In the genomic region with DNA sequence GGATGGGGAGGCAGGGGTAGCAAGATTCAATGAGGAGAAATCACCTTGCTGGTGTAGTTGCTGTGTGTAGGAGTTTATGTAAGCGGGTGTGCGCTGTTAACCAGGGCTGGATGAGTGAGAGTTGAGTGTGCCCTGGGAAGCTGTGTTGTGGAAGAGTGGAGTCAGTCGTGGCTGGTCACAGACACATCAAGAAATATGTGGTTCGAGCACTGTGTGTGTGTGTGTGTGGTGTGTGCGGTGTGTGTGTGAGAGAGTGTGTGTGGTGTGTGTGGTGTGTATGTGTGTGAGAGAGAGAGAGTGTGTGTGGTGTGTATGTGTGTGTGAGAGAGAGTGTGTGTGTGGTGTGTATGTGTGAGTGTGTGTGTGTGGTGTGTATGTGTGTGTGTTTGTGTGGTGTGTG, we compare ENCODE assay signal across 8 mouse cellular contexts. TPM values are rescaled to one million over a fixed set of nuclear protein-coding genes. Genes with fewer than 3 reads are reported as not detected.
DNase-seq lines count a peak whose midpoint lies in the region; ATAC-seq lines count a peak whose summit lies in the region.

No protein-coding gene starts in this region.

- no peak for DNase-seq in kidney, adult 18-20 months
- no peak for DNase-seq in embryonic facial prominence, embryonic 14.5 days (ENCODE audit: low spot score)
- no peak for DNase-seq in intestine, embryonic 14.5 days (ENCODE audit: low spot score)
- no peak for DNase-seq in embryo, embryonic 10.5 days (ENCODE audit: low spot score)
- DNase-seq in urinary bladder, postnatal 25 days (ENCODE audit: low spot score) = no peak

- H3K4me1 ChIP-seq in kidney, embryonic 15.5 days = peaks cover 33% of the 10 kb centered on the region
- H3K4me1 ChIP-seq in embryonic facial prominence, embryonic 14.5 days (ENCODE audit: control insufficient read depth, insufficient read depth, low read length) = no peaks in the 10 kb centered on the region; the same call in 1 of the 2 replicates
- H3K4me1 ChIP-seq in intestine, embryonic 14.5 days (replicated peaks; ENCODE audit: control insufficient read depth, insufficient read depth, low read length) = peaks cover 4% of the 10 kb centered on the region; the same call in 1 of the 2 replicates
- peaks cover 12% of the 10 kb centered on the region for H3K4me1 ChIP-seq in midbrain, embryonic 16.5 days (ENCODE audit: control insufficient read depth, insufficient read depth, low read length)

- no peaks in the 10 kb centered on the region for H3K36me3 ChIP-seq in kidney, embryonic 15.5 days
- H3K36me3 ChIP-seq in embryonic facial prominence, embryonic 14.5 days (ENCODE audit: control insufficient read depth, insufficient read depth, low read length) = no peaks in the 10 kb centered on the region
- H3K36me3 ChIP-seq in intestine, embryonic 14.5 days (ENCODE audit: control insufficient read depth, insufficient read depth, low read length) = no peaks in the 10 kb centered on the region
- no peaks in the 10 kb centered on the region for H3K36me3 ChIP-seq in midbrain, embryonic 16.5 days (ENCODE audit: control insufficient read depth, insufficient read depth, low read length)

- no peak overlapping the region for H3K27ac ChIP-seq in kidney, embryonic 15.5 days
- no peak overlapping the region for H3K27ac ChIP-seq in embryonic facial prominence, embryonic 14.5 days (replicated peaks; ENCODE audit: low read depth, low read length)
- no peak overlapping the region for H3K27ac ChIP-seq in intestine, embryonic 14.5 days (ENCODE audit: low read depth)
- no peak overlapping the region for H3K27ac ChIP-seq in midbrain, embryonic 16.5 days (ENCODE audit: low read length)

- WGBS in kidney, embryonic 15.5 days = 62% methylated on average over 5 of the region's 5 CpGs
- WGBS in embryonic facial prominence, embryonic 14.5 days = 69% methylated on average over 5 of the region's 5 CpGs
- WGBS in intestine, embryonic 14.5 days = 60% methylated on average over 5 of the region's 5 CpGs
- 76% methylated on average over 5 of the region's 5 CpGs for WGBS in midbrain, embryonic 16.5 days

- ATAC-seq in kidney, embryonic 15.5 days (replicated peaks; ENCODE audit: low FRiP score) = no peak
- no peak for ATAC-seq in embryonic facial prominence, embryonic 14.5 days (ENCODE audit: low read depth)
- no peak for ATAC-seq in intestine, embryonic 14.5 days (replicated peaks; ENCODE audit: low FRiP score, low TSS enrichment, low read depth)
- ATAC-seq in midbrain, embryonic 16.5 days = no peak
- ATAC-seq in cerebellum, adult (ENCODE audit: insufficient number of reproducible peaks, low FRiP score, low TSS enrichment) = no peak

- peak overlapping the region; percentile 44 for H3K4me3 ChIP-seq in kidney, embryonic 15.5 days (replicated peaks)
- peak overlapping the region; percentile 38; the same call in 1 of the 2 replicates for H3K4me3 ChIP-seq in embryonic facial prominence, embryonic 14.5 days (ENCODE audit: low read depth, low read length)
- no peak overlapping the region for H3K4me3 ChIP-seq in intestine, embryonic 14.5 days (ENCODE audit: low read depth, low read length)
- no peak overlapping the region for H3K4me3 ChIP-seq in midbrain, embryonic 16.5 days (ENCODE audit: low read depth, low read length)

- no peak overlapping the region for H3K9ac ChIP-seq in kidney, embryonic 15.5 days
- 0 out of 2 replicates have a peak overlapping the region, but pooled peaks have one; percentile 60 for H3K9ac ChIP-seq in embryonic facial prominence, embryonic 14.5 days (ENCODE audit: low read depth, low read length)
- H3K9ac ChIP-seq in intestine, embryonic 14.5 days (ENCODE audit: low read length) = no peak overlapping the region
- H3K9ac ChIP-seq in midbrain, embryonic 16.5 days (ENCODE audit: low read depth, low read length) = no peak overlapping the region

- H3K4me2 ChIP-seq in kidney, embryonic 15.5 days = peak overlapping the region; percentile 76
- peak overlapping the region; percentile 52 for H3K4me2 ChIP-seq in embryonic facial prominence, embryonic 14.5 days (ENCODE audit: low read depth, low read length)
- H3K4me2 ChIP-seq in intestine, embryonic 14.5 days (ENCODE audit: low read length) = peak overlapping the region; percentile 50
- peak overlapping the region; percentile 60; the same call in 1 of the 2 replicates for H3K4me2 ChIP-seq in midbrain, embryonic 16.5 days (ENCODE audit: low read length)

- peaks cover 32% of the 10 kb centered on the region for H3K27me3 ChIP-seq in kidney, embryonic 15.5 days
- H3K27me3 ChIP-seq in embryonic facial prominence, embryonic 14.5 days (replicated peaks; ENCODE audit: control insufficient read depth, insufficient read depth, low read length) = peaks cover 17% of the 10 kb centered on the region
- H3K27me3 ChIP-seq in intestine, embryonic 14.5 days (replicated peaks; ENCODE audit: control insufficient read depth, insufficient read depth, low read length) = peaks cover 42% of the 10 kb centered on the region
- peaks cover 23% of the 10 kb centered on the region for H3K27me3 ChIP-seq in midbrain, embryonic 16.5 days (ENCODE audit: control insufficient read depth, insufficient read depth, low read depth, low read length)

- H3K9me3 ChIP-seq in kidney, embryonic 15.5 days (replicated peaks) = no peaks in the 10 kb centered on the region
- no peaks in the 10 kb centered on the region for H3K9me3 ChIP-seq in embryonic facial prominence, embryonic 14.5 days (ENCODE audit: control insufficient read depth, low read length)
- H3K9me3 ChIP-seq in intestine, embryonic 14.5 days (ENCODE audit: control insufficient read depth, low read length) = no peaks in the 10 kb centered on the region
- H3K9me3 ChIP-seq in midbrain, embryonic 16.5 days (replicated peaks; ENCODE audit: control insufficient read depth, low read length, poor library complexity, severe bottlenecking) = no peaks in the 10 kb centered on the region

RNA-seq across cellular contexts. Expression of a gene that starts 1.8 kb away (rescaled TPM):
- polyA plus RNA-seq in kidney, embryonic 15.5 days (2015; fragmentation: Nextera tagmentation; extraction: Ambion mirVana) = 15.8 and 19.6 TPM in 2 replicates
- 7.3 and 8.9 TPM in 2 replicates for polyA plus RNA-seq in embryonic facial prominence, embryonic 14.5 days (2014; fragmentation: Nextera tagmentation; extraction: Ambion mirVana)
- polyA plus RNA-seq in intestine, embryonic 14.5 days (2014; fragmentation: Nextera tagmentation; extraction: Ambion mirVana) = 9.6 and 9.9 TPM in 2 replicates
- 27.7 and 30.5 TPM in 2 replicates for polyA plus RNA-seq in midbrain, embryonic 16.5 days (2015; fragmentation: Nextera tagmentation; extraction: Ambion mirVana)

RNA-seq across cellular contexts. Expression of a gene that starts 12.5 kb away (rescaled TPM):
- 4.8 and 5.0 TPM in 2 replicates for polyA plus RNA-seq in kidney, embryonic 15.5 days (2015; fragmentation: Nextera tagmentation; extraction: Ambion mirVana)
- 3.4 and 5.0 TPM in 2 replicates for polyA plus RNA-seq in embryonic facial prominence, embryonic 14.5 days (2014; fragmentation: Nextera tagmentation; extraction: Ambion mirVana)
- polyA plus RNA-seq in intestine, embryonic 14.5 days (2014; fragmentation: Nextera tagmentation; extraction: Ambion mirVana) = 3.0 and 3.2 TPM in 2 replicates
- polyA plus RNA-seq in midbrain, embryonic 16.5 days (2015; fragmentation: Nextera tagmentation; extraction: Ambion mirVana) = 1.4 and 1.6 TPM in 2 replicates

RNA-seq across cellular contexts. Expression of a gene that starts 19.5 kb away (rescaled TPM):
- polyA plus RNA-seq in kidney, embryonic 15.5 days (2015; fragmentation: Nextera tagmentation; extraction: Ambion mirVana) = 63.4 and 67.7 TPM in 2 replicates
- polyA plus RNA-seq in embryonic facial prominence, embryonic 14.5 days (2014; fragmentation: Nextera tagmentation; extraction: Ambion mirVana) = 44.9 and 50.1 TPM in 2 replicates
- polyA plus RNA-seq in intestine, embryonic 14.5 days (2014; fragmentation: Nextera tagmentation; extraction: Ambion mirVana) = 67.3 and 72.7 TPM in 2 replicates
- polyA plus RNA-seq in midbrain, embryonic 16.5 days (2015; fragmentation: Nextera tagmentation; extraction: Ambion mirVana) = 23.3 and 24.8 TPM in 2 replicates

RNA-seq across cellular contexts. Expression of a gene that starts 28.6 kb away (rescaled TPM):
- not detected in 2 replicates for polyA plus RNA-seq in kidney, embryonic 15.5 days (2015; fragmentation: Nextera tagmentation; extraction: Ambion mirVana)
- polyA plus RNA-seq in embryonic facial prominence, embryonic 14.5 days (2014; fragmentation: Nextera tagmentation; extraction: Ambion mirVana) = not detected in 2 replicates
- polyA plus RNA-seq in intestine, embryonic 14.5 days (2014; fragmentation: Nextera tagmentation; extraction: Ambion mirVana) = 0.22 TPM in 1 of 2 replicates, not detected in the other
- 0.68 and 1.3 TPM in 2 replicates for polyA plus RNA-seq in midbrain, embryonic 16.5 days (2015; fragmentation: Nextera tagmentation; extraction: Ambion mirVana)

RNA-seq across cellular contexts. Expression of a gene that starts 52.8 kb away (rescaled TPM):
- polyA plus RNA-seq in kidney, embryonic 15.5 days (2015; fragmentation: Nextera tagmentation; extraction: Ambion mirVana) = 43.9 and 45.9 TPM in 2 replicates
- polyA plus RNA-seq in embryonic facial prominence, embryonic 14.5 days (2014; fragmentation: Nextera tagmentation; extraction: Ambion mirVana) = 19.1 and 21.9 TPM in 2 replicates
- 32.9 and 38.7 TPM in 2 replicates for polyA plus RNA-seq in intestine, embryonic 14.5 days (2014; fragmentation: Nextera tagmentation; extraction: Ambion mirVana)
- polyA plus RNA-seq in midbrain, embryonic 16.5 days (2015; fragmentation: Nextera tagmentation; extraction: Ambion mirVana) = 15.8 and 16.8 TPM in 2 replicates

Comparison
In these comparisons a context has a peak if more than half of its experiments do, and no peak if none do; other contexts are left out.
1. H3K4me3 ChIP-seq: peak in kidney, embryonic 15.5 days (single experiment) and embryonic facial prominence, embryonic 14.5 days (single experiment); none in intestine, embryonic 14.5 days (single experiment) and midbrain, embryonic 16.5 days (single experiment).
2. Peak in every context shown above with its lines, with median percentiles within 50 percentile points of each other: H3K4me2 ChIP-seq.